Mouse (Mus musculus) c-Kit-positive CD71-positive TER-119-negative erythroid progenitor cells, embryonic 14.5 days (primary cell): ENCODE measurements around the gene Ccdc51.

Experiments
- DNase-seq: peaks from one replicate; pipeline ENCODE4 v3.0.0-alpha.2; 2013; ENCODE audit warnings: low read depth

Ccdc51 gene

GRCm38 (mm10) chr9:109082124-109082800 lies at the start of gene Ccdc51, which contains the start of gene Tma7:
Ccdc51 (plus strand) TSS chr9:109082493.
Tma7 (minus strand) TSS chr9:109082587.
- peak; percentile 81 for DNase-seq

- no peak for DNase-seq
Measured at GRCm38 (mm10) chr9:109038086-109038895, 44.0 kb upstream of the Ccdc51 start, which contains the start of gene Shisa5. Shisa5 (plus strand) TSS chr9:109038565.

GRCm38 (mm10) chr9:109038901-109039364 lies 43.4 kb upstream of the Ccdc51 start:
- DNase-seq: no peak

DNA sequence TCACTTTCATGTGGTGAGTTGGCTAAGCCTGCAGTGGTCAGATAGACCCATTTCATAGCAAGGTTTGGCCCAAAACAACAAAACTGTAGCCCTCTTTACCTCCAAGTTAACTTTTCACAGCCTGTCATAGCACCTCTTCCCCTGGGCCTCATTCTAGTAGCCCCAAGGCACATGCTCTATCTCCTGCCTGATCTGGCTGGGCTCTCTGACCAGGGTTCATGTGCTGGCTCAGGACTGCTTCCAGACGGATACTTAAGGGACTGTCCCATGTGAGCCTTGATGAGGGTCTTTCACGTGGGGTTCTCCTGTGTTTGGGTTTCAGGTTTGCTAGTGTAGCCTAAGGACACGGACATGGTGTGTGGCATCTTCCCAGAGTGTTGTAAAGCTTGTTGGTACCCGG lies 42.6 kb upstream of the Ccdc51 start:
- no peak for DNase-seq

GRCm38 (mm10) chr9:109040216-109040615 lies 42.1 kb upstream of the Ccdc51 start:
- no peak for DNase-seq

DNA sequence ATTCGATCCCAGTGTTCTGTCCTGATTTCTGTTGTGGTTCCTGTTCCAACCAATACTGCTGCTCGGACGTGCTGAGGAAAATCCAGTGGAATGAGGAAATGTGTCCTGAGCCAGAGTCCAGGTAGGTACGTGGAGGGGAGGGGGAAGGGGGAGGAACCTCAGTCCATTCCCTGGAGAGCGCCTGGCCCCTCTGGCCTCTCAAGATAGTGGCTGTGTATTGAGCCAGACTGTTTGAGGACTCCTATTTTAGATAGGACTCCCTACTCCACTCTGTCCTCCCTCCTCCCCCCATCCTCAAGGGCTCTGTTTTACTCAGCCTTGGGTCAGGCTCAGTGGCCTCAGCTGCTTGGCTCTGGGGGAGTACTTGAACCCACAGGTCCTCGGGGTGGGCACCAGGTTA lies 41.4 kb upstream of the Ccdc51 start:
- DNase-seq: no peak

DNA sequence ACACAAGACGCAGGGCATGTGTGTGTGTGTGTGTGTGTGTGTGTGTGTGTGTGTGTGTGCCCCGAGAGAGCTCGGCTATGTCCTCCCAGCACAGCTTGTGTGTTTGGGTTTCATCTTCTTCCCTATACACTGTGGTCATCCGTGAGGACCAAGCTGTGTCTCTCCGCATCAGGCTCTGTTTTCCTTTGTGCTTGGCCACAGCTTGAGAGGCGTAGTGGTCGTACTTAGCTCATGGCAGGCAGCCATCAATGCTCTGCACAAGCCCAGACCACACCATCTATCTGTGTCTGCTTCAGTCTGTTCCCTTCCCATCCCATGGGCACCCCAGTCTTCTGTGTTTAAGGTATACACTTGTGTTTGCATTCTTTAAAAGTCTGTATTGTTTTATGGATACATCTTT lies 40.9 kb upstream of the Ccdc51 start:
- DNase-seq: no peak

GRCm38 (mm10) chr9:109046306-109046705 lies 36.0 kb upstream of the Ccdc51 start:
- DNase-seq: peak; percentile 56

- DNase-seq: no peak
Measured at GRCm38 (mm10) chr9:109049316-109049715, 33.0 kb upstream of the Ccdc51 start.

DNA sequence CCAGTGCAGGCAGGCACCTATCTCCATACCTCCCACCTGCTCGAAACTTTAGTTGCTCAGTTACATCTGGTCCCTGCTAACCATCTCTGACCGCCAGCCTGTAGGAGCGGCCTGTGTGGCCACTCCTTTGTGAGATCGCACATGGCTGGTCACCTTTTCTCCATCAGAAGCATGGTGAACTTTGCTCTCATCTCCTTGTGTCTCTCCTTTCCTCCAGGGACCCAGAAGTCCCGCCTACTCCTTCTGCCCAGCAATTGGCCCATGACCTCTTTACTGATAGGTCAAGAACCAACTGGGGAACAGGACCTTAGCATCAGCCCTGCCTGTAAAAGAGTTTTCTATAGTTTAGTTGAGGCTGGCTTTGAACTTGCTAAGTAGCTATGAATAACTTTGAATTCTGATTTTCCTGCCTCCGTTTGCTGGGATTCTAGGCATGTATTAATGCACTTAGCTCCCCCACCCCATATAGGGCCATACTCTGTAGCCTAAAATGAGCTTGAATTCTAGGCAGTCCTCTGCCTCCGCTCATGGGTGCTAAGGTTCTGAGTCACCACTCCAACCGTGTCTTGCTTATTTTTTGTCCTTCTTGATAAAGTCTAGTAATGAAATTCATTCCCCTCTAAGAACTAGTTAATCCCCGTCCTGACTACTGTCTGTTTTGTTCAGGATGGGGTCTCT lies 32.2 kb upstream of the Ccdc51 start:
- no peak for DNase-seq

DNA sequence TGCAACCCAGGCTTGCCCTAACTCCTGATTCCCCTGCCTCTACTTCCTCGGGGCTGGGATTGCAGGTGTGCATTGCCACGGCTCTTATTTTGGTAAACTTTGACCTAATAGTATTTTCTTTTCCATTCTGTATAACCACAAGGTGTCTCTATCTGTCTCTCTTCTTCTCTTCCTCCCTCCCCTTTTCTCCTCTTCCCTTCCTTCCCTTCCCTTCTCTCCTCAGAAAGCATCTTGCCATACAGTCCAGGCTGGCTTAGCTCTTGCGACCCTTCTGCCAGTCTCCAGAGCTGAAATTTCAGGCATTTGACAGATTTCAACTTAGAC lies 31.7 kb upstream of the Ccdc51 start:
- DNase-seq: no peak

DNA sequence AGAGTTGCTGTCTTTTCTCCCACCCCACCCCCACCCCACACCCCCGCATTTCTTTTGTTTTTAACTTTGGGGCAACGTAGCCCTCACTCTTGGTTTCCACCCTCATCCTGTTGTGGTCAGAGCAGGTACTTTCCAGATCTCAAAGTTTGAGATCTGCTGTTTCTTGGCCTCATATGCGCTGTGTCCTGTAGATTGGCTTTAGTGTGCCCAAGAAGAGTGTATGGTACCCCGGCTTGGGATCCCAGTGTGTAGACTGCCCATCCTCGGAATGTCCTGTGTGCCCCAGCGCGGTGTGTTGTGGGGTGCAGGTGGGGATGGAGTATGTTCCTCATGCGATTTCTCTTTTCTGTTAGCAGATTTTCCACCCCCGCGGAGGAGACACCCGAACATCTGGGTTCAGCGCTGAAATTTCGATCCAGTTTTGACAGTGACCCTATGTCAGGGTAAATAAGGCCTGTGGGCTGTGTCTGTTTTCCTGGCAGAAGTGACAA lies 31.2 kb upstream of the Ccdc51 start:
- DNase-seq: no peak

- DNase-seq: no peak
Measured at GRCm38 (mm10) chr9:109051651-109052489, 30.4 kb upstream of the Ccdc51 start.

DNA sequence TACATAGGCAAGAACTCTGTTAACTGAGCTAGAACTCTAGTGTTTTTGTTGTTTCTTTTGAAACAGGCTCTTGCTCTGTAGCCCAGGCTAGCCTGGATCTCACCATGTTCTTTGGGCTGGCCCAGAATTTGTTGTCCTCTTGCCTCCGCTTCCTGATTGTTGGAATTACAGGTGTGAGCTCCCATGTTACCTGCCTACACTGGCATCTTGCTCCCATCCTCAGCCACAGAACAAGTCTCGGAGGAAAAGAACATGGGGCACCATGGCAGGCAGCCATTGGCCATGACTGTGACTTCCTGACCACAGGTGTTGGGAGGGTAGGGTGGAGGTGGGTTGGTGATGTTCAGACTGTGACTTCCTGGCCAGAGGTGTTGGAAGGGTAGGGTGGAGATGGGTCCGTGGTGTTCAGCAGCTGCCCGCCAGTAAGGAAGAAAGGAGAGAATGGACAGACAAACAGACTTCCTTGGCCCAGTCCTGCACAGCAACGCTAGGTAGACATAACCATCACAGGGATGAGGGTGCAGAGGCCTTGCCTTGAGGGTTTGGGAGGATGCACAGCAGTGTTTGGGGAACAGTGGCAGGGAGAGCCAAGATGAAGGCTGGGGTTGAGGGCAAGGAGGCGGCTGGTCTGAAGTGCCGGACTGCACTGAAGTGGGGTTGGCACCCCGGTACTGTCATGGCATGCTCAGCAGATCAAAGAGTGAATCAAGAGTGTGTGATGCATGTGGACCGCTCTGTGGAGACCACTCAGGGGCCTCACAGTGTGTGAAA lies 29.6 kb upstream of the Ccdc51 start:
- DNase-seq: no peak

- no peak for DNase-seq
Measured at GRCm38 (mm10) chr9:109053366-109053765, 28.9 kb upstream of the Ccdc51 start.

GRCm38 (mm10) chr9:109053851-109054250 lies 28.4 kb upstream of the Ccdc51 start:
- DNase-seq: no peak

DNA sequence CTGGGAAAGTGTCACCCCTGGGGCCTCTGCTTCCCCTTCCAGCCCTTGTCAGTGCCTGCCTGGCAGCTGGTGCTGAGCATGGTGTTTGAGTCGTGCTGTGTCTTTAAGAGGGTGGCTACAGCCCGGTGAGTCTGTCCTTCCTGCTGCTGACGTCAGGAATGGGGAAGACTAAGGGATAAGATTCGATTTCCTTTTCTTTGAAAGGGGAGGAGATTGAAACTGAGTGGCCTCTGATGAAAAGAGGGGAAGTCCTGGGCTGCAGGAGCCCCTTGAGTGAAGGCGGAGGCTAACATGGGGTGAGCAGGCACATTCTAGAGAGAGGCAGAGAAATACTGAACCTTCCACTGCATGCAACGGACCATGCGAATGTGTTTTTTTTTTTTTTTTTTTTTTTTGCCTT lies 27.6 kb upstream of the Ccdc51 start:
- DNase-seq: peak; percentile 58

- no peak for DNase-seq
Measured at GRCm38 (mm10) chr9:109055271-109056030, 26.8 kb upstream of the Ccdc51 start.

- no peak for DNase-seq
Measured at GRCm38 (mm10) chr9:109056081-109056690, 26.1 kb upstream of the Ccdc51 start.

GRCm38 (mm10) chr9:109056916-109057315 lies 25.4 kb upstream of the Ccdc51 start:
- no peak for DNase-seq
